Mouse (Mus musculus) common myeloid progenitor, adult 5-6 weeks (primary cell): ENCODE measurements around the gene Ppp1ca. TPM values are rescaled to one million over a fixed set of nuclear protein-coding genes. Genes with fewer than 3 reads are reported as not detected.

Experiments used
- ATAC-seq: replicated peaks from 2 replicates; pipeline ENCODE4 v1.8.0; 2016; ENCODE audit warnings: low read depth, mild to moderate bottlenecking, moderate TSS enrichment, inconsistent platforms; ENCODE audit not compliant: poor library complexity, severe bottlenecking
- total RNA-seq: library from RNA; stranded (forward); fragments of 200-1000, 187-1606 nt; gene quantifications from 2 replicates; pipeline ENCODE4 v1.2.3, GENCODE M21; 2017

Ppp1ca gene
- total RNA-seq, 1 experiment from 2014 or later = 450 TPM

GRCm38 (mm10) chr19:4181892-4182291, 10.0 kb upstream of the Ppp1ca start:
- peak; percentile 55 for ATAC-seq

GRCm38 (mm10) chr19:4183689-4184088, 8.2 kb upstream of the Ppp1ca start:
- no peak for ATAC-seq

GRCm38 (mm10) chr19:4184976-4185975, 6.6 kb upstream of the Ppp1ca start:
- ATAC-seq = peak; percentile 77

- ATAC-seq = no peak
Measured at GRCm38 (mm10) chr19:4187303-4187702, 4.6 kb upstream of the Ppp1ca start.

GRCm38 (mm10) chr19:4189051-4189620, 2.7 kb upstream of the Ppp1ca start:
- no peak for ATAC-seq

- ATAC-seq = peak; percentile 48
Measured at GRCm38 (mm10) chr19:4190831-4191334, 982 bp upstream of the Ppp1ca start, which contains the start of gene Tbc1d10c. Gene Tbc1d10c, minus strand, starts transcription at chr19:4191284.

- no peak for ATAC-seq
Measured at GRCm38 (mm10) chr19:4192251-4192985, 553 bp downstream of the Ppp1ca start.

- no peak for ATAC-seq
Measured at GRCm38 (mm10) chr19:4193129-4193528, 1.3 kb downstream of the Ppp1ca start.

GRCm38 (mm10) chr19:4194021-4194724, 2.3 kb downstream of the Ppp1ca start:
- peak; percentile 42 for ATAC-seq

GRCm38 (mm10) chr19:4194776-4195650, 3.1 kb downstream of the Ppp1ca start:
- ATAC-seq = no peak

GRCm38 (mm10) chr19:4196048-4196447, 4.2 kb downstream of the Ppp1ca start:
- no peak for ATAC-seq

- no peak for ATAC-seq
Measured at GRCm38 (mm10) chr19:4196548-4196947, 4.7 kb downstream of the Ppp1ca start.

- no peak for ATAC-seq
Measured at GRCm38 (mm10) chr19:4197180-4197579, 5.3 kb downstream of the Ppp1ca start.

GRCm38 (mm10) chr19:4201291-4201909, 9.5 kb downstream of the Ppp1ca start, which contains the start of gene Rad9a:
Gene Rad9a, minus strand, starts transcription at chr19:4201662.
- peak; percentile 82 for ATAC-seq

GRCm38 (mm10) chr19:4202149-4202548, 10.3 kb downstream of the Ppp1ca start:
- ATAC-seq = no peak

GRCm38 (mm10) chr19:4203148-4203547, 11.3 kb downstream of the Ppp1ca start:
- no peak for ATAC-seq

- 0 out of 2 replicates have a peak, but pooled peaks have one; percentile 30 for ATAC-seq
Measured at GRCm38 (mm10) chr19:4203604-4204326, 11.9 kb downstream of the Ppp1ca start.

- ATAC-seq = no peak
Measured at GRCm38 (mm10) chr19:4204889-4205288, 13.0 kb downstream of the Ppp1ca start.
